Mouse (Mus musculus): ENCODE data around the gene Fam81a.

DNA sequence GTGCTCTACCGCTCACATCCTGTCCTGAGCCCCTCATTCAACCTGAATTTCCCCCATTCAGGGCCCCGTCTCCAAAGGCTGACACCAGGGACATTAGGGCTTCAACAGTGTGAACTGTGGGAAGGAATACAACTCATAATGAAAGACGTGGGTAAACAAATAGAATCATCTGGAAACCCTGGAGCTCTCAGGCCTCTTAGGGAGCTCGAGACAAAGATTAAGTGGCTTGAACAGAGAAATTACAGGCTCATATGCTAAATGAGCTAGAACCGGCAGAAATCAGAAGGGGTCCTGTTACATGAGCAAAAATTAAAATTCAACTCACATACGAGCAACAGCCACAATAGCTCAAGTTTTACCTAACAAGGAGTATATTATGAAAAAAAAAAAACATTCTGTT is 32.5 kb upstream of the Fam81a start:
- TF ChIP-seq EP300 (IDR thresholded peaks at IDR 0.05; ENCODE audit: low read depth) (no peak), CTCF (IDR thresholded peaks at IDR 0.05; ENCODE audit: low read depth) (no peak)

Data from heart, postnatal 0 days (tissue).